Mouse (Mus musculus) NIH3T3 (cell line): Measurements from ENCODE around the gene Adgrf4.
A peak's percentile ranks its signal among the peaks of the same experiment; 100 is the strongest.

Experiments
- DNase-seq: peaks from one replicate; pipeline ENCODE4 v3.0.0-alpha.2; 2012; ENCODE audit warnings: low read depth

Gene Adgrf4

GRCm38 (mm10) chr17:42692136-42692535, at the start of gene Adgrf4:
Gene Adgrf4, minus strand, starts transcription at chr17:42692284.
- DNase-seq, result no peak

GRCm38 (mm10) chr17:42741801-42742217, 49.7 kb upstream of the Adgrf4 start, which contains the start of gene Adgrf2:
Gene Adgrf2, minus strand, starts transcription at chr17:42742179.
- no peak for DNase-seq

DNA sequence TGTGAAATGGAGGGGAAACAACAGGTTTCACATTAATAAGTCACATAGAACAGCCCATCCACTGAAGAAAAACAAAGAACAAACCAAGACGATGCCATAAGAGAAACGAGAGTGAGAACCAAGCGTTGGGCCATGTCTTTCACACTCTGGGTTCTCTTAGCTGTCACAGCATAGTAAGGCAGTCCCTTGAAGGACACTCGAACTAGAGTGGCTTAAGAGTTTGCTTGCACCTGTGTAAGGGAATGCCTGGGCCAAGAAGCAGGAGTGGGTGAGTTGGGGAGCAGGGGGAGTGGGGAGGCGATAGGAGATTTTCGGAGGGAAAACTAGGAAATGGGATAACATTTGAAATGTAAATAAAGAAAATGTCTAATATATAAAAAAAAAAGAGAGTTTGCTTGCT, 46.7 kb upstream of the Adgrf4 start:
- DNase-seq, result no peak

GRCm38 (mm10) chr17:42717161-42717560, 25.1 kb upstream of the Adgrf4 start:
- DNase-seq, result peak; percentile 37

DNA sequence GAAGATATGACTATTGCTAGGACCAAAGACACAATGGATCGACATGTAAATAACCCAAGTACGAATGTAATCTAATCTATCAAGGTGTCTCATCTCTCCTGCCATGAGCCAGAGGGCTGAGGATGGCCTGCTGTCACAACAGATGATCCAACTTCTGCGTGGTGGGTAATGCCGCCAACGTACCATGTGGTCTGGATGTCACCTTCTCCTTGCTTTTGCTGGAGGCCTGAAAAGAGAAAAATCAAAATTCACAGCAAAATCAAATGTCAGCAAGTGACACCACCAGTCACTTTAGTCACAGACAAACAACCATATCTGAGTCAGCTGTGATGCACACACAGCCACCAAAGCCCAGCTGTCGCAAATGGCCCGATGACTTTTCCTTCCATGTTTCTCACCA, 22.9 kb upstream of the Adgrf4 start:
- DNase-seq, result no peak

DNA sequence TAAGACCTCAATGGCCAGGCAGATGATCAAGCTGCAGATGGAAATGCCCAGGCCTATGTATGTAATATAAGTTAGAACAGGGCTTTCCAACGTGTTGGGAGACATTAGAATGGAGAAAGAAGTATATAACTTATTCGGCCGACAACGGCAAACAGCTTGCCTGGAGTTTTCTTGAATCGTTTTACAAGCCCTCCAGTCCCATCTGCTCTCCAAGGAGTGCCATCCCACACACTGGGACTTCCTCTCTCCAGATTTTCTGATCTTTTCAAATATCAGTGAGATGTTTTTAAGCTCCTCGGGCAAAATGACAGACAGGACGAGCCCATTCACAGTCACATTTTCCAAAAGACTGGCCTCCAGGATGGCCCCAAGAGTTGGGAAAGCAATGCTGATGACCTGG, 18.6 kb upstream of the Adgrf4 start:
- no peak for DNase-seq

DNA sequence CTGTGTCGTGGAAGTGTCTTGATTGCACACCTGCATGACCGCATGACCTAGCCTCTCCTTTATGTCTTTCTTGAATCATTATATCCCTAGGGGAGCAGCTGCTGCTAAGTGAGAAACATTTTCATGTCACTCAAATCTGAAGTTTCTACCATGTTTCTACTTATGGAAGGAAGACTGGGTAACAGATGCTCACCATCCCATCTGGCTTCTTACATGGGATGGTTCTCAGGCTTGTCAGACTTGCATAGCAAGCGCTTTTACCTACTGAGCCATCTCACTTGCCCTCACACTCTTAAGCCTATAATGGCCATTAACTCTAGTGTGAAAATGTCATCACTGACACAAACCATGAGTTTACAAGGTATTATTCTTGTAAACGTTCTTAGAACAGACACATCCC, 13.5 kb upstream of the Adgrf4 start:
- DNase-seq, result no peak

GRCm38 (mm10) chr17:42702198-42702597, 10.1 kb upstream of the Adgrf4 start:
- DNase-seq, result peak; percentile 40

- no peak for DNase-seq
Observed at GRCm38 (mm10) chr17:42694730-42695129, 2.6 kb upstream of the Adgrf4 start.

- DNase-seq, result no peak
Observed at GRCm38 (mm10) chr17:42690531-42690930, 1.6 kb downstream of the Adgrf4 start.

- peak; percentile 85 for DNase-seq
Observed at GRCm38 (mm10) chr17:42658634-42659422, 33.3 kb downstream of the Adgrf4 start.

DNA sequence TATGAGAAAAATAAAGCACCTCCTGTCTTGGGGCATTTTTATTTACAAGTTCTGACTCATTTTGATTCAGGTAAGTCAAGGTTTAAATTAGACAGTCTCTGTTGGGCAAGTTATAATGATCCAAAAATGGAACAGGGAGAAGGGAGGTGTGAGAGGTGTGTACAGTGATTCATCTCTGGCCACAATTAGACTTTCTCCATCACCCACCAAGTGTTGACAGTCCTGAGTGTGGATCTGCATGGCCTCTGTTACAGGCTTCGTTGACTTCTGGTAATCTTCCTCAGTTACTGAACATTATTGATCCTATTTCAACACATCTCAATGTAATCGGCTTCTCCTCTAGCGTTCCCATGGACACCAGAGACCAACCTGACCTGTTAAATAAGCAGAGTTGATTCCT, 48.7 kb downstream of the Adgrf4 start:
- DNase-seq, result no peak

GRCm38 (mm10) chr17:42630206-42630605, 61.9 kb downstream of the Adgrf4 start:
- no peak for DNase-seq

DNA sequence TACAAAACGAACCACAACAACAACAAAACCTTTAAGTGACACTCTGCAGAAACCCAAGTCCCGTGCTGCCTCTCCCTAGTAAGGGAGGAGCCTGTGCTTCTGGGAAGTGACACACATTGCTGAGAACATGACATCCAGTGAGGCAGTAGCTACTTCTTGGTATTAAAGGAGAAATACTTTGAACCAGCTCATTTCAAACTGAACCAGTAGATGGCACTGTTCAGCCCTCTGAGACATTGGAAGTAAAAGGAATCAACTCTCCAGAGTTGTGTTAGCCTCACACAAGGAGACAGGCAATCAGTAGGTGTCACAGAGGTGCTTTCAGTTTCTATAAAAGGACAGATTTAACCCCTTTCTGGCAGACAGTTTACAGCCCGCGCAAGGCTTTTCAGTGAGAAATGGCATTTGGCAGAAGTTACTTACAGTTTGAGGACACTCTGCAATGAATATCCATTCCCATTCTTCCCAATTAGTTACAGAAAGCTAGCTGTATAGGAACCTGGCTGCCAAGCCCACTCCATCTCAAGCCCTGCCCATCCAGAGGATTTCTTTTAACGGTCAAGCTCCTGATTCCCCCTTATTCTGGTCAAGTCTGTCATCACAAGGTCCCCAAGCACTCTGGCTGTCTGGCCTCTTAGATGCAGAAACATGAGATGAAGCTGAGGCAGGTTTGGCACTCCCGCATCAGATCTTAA, 78.9 kb downstream of the Adgrf4 start:
- DNase-seq, result peak; percentile 67

DNA sequence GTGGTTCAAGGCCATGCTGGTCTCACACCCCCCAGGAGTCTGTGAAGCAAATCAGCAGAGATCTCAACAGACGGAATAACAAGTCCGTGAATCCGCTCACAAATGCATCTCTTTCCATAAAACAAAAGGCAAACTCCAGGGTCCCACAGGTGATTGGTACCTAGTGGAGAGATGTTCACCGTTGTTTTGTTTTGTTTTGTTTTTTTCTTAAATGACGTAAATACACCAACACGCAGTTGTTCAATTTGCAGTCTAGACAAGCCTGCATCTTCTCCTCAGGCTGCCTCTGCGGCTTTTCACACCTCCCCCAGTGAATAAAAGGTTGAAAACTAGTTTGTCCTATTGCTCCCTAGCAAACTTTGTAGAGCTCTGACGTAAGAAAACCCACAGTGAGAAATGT, 80.8 kb downstream of the Adgrf4 start, which contains the start of gene Opn5:
Opn5 (minus strand) TSS at position 101 of the 400 bp plus-strand sequence.
- DNase-seq, result no peak

DNA sequence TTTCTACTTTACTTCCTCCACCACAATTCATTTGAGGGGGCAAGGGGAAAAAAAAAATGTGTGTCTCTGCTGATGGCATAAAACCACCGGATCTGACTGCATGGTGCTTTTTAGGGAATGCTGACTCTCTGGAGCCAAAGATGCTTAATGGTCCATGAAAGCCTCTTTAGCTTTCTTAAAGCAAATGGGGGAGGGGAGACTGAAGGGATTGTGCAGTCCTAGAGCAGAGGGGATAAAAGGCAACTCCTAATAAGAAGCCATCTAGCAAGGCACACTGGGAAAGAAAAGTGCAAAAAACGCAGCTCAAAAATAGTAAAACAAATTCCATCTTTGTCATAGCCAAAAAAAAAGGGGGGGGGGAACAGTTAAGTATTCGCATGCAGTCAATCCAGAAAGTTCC, 83.8 kb downstream of the Adgrf4 start:
- DNase-seq, result no peak
